Comparison of ENCODE assay signal across 11 mouse cellular contexts in genomic region chr1:39838487-39839169, GRCm38 (mm10). TPM values are rescaled to one million over a fixed set of nuclear protein-coding genes. Genes with fewer than 3 reads are reported as not detected.
A peak's percentile ranks its signal among the peaks of the same experiment; 100 is the strongest.
DNase-seq lines count a peak whose midpoint lies in the region; ATAC-seq lines count a peak whose summit lies in the region.
"Had no signal": no experiment of that assay in that cellular context is flagged by ENCODE, and none has a peak within 500 bp of the region (broad histone marks: within the 10 kb centered on the region; RNA-seq: fewer than 3 reads in every experiment).

No protein-coding gene starts in this region.

- H3K4me3 ChIP-seq in neural tube, embryonic 11.5 days (ENCODE audit: low read depth, low read length): no peak overlapping the region

- no peak overlapping the region for H3K9ac ChIP-seq in neural tube, embryonic 11.5 days (ENCODE audit: low read length)

- H3K4me2 ChIP-seq in neural tube, embryonic 11.5 days (ENCODE audit: low read depth): no peak overlapping the region

- peak; percentile 44 to 60 for DNase-seq in cerebellum, postnatal 10 days
- no peak for DNase-seq in cerebellum, postnatal 36 days
- DNase-seq in neural tube, embryonic 11.5 days (ENCODE audit: low spot score): peak; percentile 74
- no peak for DNase-seq in neural tube, embryonic 10.5 days (ENCODE audit: extremely low spot score, low spot score)
- DNase-seq in left cerebral cortex, postnatal 14 days (ENCODE audit: low spot score in 2 of 2): peak; percentile 36 to 59
- peak; percentile 8 for DNase-seq in retina, postnatal 7 days (ENCODE audit: low read depth, low spot score)
- no peak for DNase-seq in kidney, adult 8-10 months
- DNase-seq in gastrocnemius, postnatal 10 days: no peak
- DNase-seq: cerebellum, adult 9-10 months had no signal

- H3K4me1 ChIP-seq in neural tube, embryonic 11.5 days (ENCODE audit: control insufficient read depth, insufficient read depth, low read length): peaks cover 7% of the 10 kb centered on the region; the same call in 1 of the 2 replicates

- 53% methylated on average over 12 of the region's 12 CpGs for WGBS in neural tube, embryonic 11.5 days

- H3K36me3 ChIP-seq in neural tube, embryonic 11.5 days (ENCODE audit: control insufficient read depth, insufficient read depth, low read length): no peaks in the 10 kb centered on the region

- no peaks in the 10 kb centered on the region for H3K9me3 ChIP-seq in neural tube, embryonic 11.5 days (ENCODE audit: control insufficient read depth, low read length)

- no peaks in the 10 kb centered on the region for H3K27me3 ChIP-seq in neural tube, embryonic 11.5 days (ENCODE audit: control insufficient read depth, insufficient read depth, low read length)

- H3K27ac ChIP-seq in neural tube, embryonic 11.5 days (ENCODE audit: low read depth, low read length): peak overlapping the region; percentile 54; the same call in 1 of the 2 replicates

- intact Hi-C loops in left cerebral cortex, postnatal 14 days (cut with DNase I): no loop called here

- peak; percentile 93 for ATAC-seq in neural tube, embryonic 11.5 days (ENCODE audit: insufficient read depth, low FRiP score, low TSS enrichment)

RNA-seq across cellular contexts. Expression of gene Gm3646, which starts 33.5 kb away (rescaled TPM):
- not detected in 2 replicates for polyA plus RNA-seq in neural tube, embryonic 11.5 days (2014; fragmentation: Nextera tagmentation; extraction: Ambion mirVana)
- not detected for total RNA-seq in left cerebral cortex, postnatal 14 days (2021)
- 1 to 10 TPM in 1 of 2 experiments, under 1 TPM in 1; 0.95 to 2.3 TPM for total RNA-seq in gastrocnemius, postnatal 10 days (2021)
- total RNA-seq: liver, adult 2 months had no signal
- polyA plus RNA-seq: liver, adult 2 months; spleen, adult 2 months had no signal

Comparison
In these comparisons a context has a peak if more than half of its experiments do, and no peak if none do; other contexts are left out.
1. DNase-seq: peak in cerebellum, postnatal 10 days (2 of 2), neural tube, embryonic 11.5 days (single experiment), left cerebral cortex, postnatal 14 days (2 of 2) and retina, postnatal 7 days (single experiment); none in cerebellum, postnatal 36 days (0 of 2), neural tube, embryonic 10.5 days (single experiment), kidney, adult 8-10 months (0 of 2) and gastrocnemius, postnatal 10 days (single experiment).